In the genomic region with DNA sequence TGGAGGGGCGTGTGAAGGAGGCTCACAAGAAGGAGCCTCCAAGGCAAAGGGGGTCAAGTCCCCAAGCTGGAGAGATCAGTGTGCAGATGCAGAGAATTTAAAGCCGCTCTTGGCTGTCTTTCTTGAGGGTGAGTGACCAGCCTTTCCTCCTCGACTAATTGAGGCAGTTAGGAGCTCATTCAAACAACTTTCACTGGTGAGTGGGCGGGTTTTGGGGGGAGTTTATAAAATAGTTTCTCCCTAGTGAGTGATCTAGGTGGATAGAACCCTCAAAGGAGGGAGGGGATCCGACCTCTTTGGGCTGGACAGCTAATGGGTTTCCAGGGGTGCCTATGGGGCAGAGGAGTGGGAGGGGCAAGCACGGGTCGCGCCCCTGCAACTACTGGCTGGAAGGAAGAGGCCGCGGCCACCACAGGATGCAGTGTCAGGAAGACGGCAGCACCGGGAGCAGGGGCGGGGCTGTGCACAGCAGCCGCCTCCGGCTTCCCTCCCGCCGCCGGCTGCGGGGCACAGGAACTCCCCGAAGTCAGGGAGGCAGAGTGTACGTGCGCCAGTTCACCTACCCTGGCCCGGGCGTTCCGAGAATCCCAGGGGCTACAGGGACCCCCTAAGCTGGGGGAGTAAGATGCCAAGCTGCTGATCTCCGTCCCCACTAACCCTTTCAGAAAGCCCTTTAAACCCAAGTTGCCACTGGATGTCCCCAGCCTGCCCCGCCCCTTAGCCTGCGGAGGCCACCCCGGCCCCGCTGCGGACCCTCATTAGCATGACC, we compare ENCODE assay signal across 8 mouse cellular contexts.
DNase-seq lines count a peak whose midpoint lies in the region; ATAC-seq and TF ChIP-seq lines count a peak whose summit lies in the region.

No protein-coding gene starts in this region.

- H3K36me3 ChIP-seq in embryonic facial prominence, embryonic 15.5 days, result 0 out of 2 replicates have a peak, but pooled peaks cover 3% of the 10 kb centered on the region
- H3K36me3 ChIP-seq in heart, postnatal 0 days (replicated peaks; ENCODE audit: control insufficient read depth, insufficient read depth, low read length), result no peaks in the 10 kb centered on the region
- H3K36me3 ChIP-seq in spleen, adult 2 months (ENCODE audit: control insufficient read depth, insufficient read depth, low read length), result no peaks in the 10 kb centered on the region

- H3K4me2 ChIP-seq in embryonic facial prominence, embryonic 15.5 days (replicated peaks), result peak overlapping the region; percentile 98
- peak overlapping the region; percentile 100 for H3K4me2 ChIP-seq in heart, postnatal 0 days (ENCODE audit: low read depth, low read length)

- ATAC-seq in embryonic facial prominence, embryonic 15.5 days (ENCODE audit: insufficient number of reproducible peaks, low FRiP score, low TSS enrichment, low read depth), result peak; percentile 27; the same call in 1 of the 2 replicates
- ATAC-seq in heart, postnatal 0 days (ENCODE audit: insufficient read depth, low read depth), result peak; percentile 52

- H3K27me3 ChIP-seq in embryonic facial prominence, embryonic 15.5 days, result no peaks in the 10 kb centered on the region
- H3K27me3 ChIP-seq in heart, postnatal 0 days (ENCODE audit: control insufficient read depth, insufficient read depth, low read length), result no peaks in the 10 kb centered on the region
- no peaks in the 10 kb centered on the region for H3K27me3 ChIP-seq in spleen, adult 2 months (ENCODE audit: control insufficient read depth, insufficient read depth, low read length)

- H3K4me3 ChIP-seq in embryonic facial prominence, embryonic 15.5 days (replicated peaks), result peak overlapping the region; percentile 66
- H3K4me3 ChIP-seq in heart, postnatal 0 days (ENCODE audit: low read depth, low read length), result peak overlapping the region; percentile 81
- peak overlapping the region; percentile 67 for H3K4me3 ChIP-seq in spleen, adult 2 months (ENCODE audit: extremely low read depth, insufficient read depth, insufficient read length)

- peaks cover 80% of the 10 kb centered on the region for H3K4me1 ChIP-seq in embryonic facial prominence, embryonic 15.5 days
- H3K4me1 ChIP-seq in heart, postnatal 0 days (ENCODE audit: control insufficient read depth, insufficient read depth), result peaks cover 66% of the 10 kb centered on the region
- H3K4me1 ChIP-seq in spleen, adult 2 months (ENCODE audit: control insufficient read depth, insufficient read depth, insufficient read length), result peaks cover 20% of the 10 kb centered on the region; the same call in 1 of the 2 replicates

- DNase-seq in CD4-positive, CD25-positive, alpha-beta regulatory T cell, adult 2 months (ENCODE audit: low read depth, low spot score), result peak; percentile 79
- DNase-seq in Muller cell, postnatal 12 days (ENCODE audit: inconsistent ontology term), result peak; percentile 74
- DNase-seq in heart, postnatal 0 days (ENCODE audit: low spot score), result peak; percentile 74
- DNase-seq in kidney, postnatal 10 days, result peak; percentile 87
- DNase-seq in lung, postnatal 4 days, result peak; percentile 81 to 88
- DNase-seq in spleen, adult 2 months (ENCODE audit: low read depth in 1 of 2, low spot score in 2 of 2), result peak in 1 of 2 experiments; percentile 76
- no peak for DNase-seq in cerebellum, adult 11-12 months

- peak overlapping the region; percentile 89 for H3K27ac ChIP-seq in embryonic facial prominence, embryonic 15.5 days (replicated peaks)
- H3K27ac ChIP-seq in heart, postnatal 0 days (ENCODE audit: low read depth), result peak overlapping the region; percentile 90
- peak overlapping the region; percentile 73 for H3K27ac ChIP-seq in spleen, adult 2 months (ENCODE audit: insufficient read depth, low read length)

- 0 out of 2 replicates have a peak, but pooled peaks have one; percentile 6 for TF ChIP-seq POLR2A in spleen, adult 2 months (IDR thresholded peaks at IDR 0.05; ENCODE audit: low read depth, low read length)

- WGBS in embryonic facial prominence, embryonic 15.5 days, result 4% methylated on average over 31 of the region's 31 CpGs
- WGBS in heart, postnatal 0 days, result 6% methylated on average over 24 of the region's 31 CpGs
- WGBS in spleen, adult 2 months, result 4% methylated on average over 30 of the region's 31 CpGs

- TF ChIP-seq EP300 in heart, postnatal 0 days (IDR thresholded peaks at IDR 0.05; ENCODE audit: low read depth), result peak; percentile 47; the same call in 1 of the 2 replicates

- TF ChIP-seq CTCF in heart, postnatal 0 days (IDR thresholded peaks at IDR 0.05; ENCODE audit: low read depth), result no peak
- TF ChIP-seq CTCF in spleen, adult 2 months (IDR thresholded peaks at IDR 0.05; ENCODE audit: extremely low read depth, insufficient read depth, insufficient read length, insufficient replicate concordance), result no peak

- peak overlapping the region; percentile 75 for H3K9ac ChIP-seq in embryonic facial prominence, embryonic 15.5 days
- H3K9ac ChIP-seq in heart, postnatal 0 days (replicated peaks; ENCODE audit: low read depth, low read length), result peak overlapping the region; percentile 82

- no peaks in the 10 kb centered on the region for H3K9me3 ChIP-seq in embryonic facial prominence, embryonic 15.5 days (replicated peaks)
- no peaks in the 10 kb centered on the region for H3K9me3 ChIP-seq in heart, postnatal 0 days (replicated peaks; ENCODE audit: control insufficient read depth, low read length)
